Mouse (Mus musculus) embryonic fibroblast, embryonic 13.5 days (primary cell): ENCODE results near the gene Hip1.

ENCODE experiments used
- CTCF ChIP-seq: IDR thresholded peaks from 2 replicates; pipeline ENCODE4 v1.5.1; 2011; ENCODE audit warnings: mild to moderate bottlenecking, control low read depth, low read length, moderate library complexity, borderline replicate concordance; ENCODE audit not compliant: insufficient read depth
- POLR2A ChIP-seq: IDR thresholded peaks from 2 replicates; pipeline ENCODE4 v1.6.1; 2011; ENCODE audit warnings: low read depth, mild to moderate bottlenecking, control low read depth, low read length, moderate library complexity

DNA sequence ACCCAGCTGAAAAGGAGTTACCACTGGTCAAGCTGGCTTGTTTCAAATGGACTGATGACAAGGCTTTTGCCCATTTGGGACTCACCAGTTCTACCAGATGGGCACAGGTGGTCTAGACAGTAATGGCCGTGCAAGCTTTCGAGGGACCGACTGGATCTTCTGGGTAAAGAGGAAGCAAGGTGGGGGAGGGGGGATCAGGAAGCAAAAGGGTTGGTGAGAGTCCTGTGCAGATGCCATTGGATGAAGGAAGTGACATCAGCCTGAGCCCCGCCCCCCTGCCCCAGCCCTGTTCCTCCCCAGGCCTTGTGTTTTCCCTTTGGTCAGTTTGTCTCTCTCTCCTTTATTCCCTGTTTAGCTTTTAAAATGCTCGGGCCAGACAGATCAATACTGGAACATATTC lies 68.7 kb downstream of the Hip1 start:
- no peak for TF ChIP-seq CTCF
- no peak for TF ChIP-seq POLR2A
